Mouse (Mus musculus) adrenal gland, postnatal 4 days (tissue): Measurements from ENCODE around the gene Prpf8. TPM values are rescaled to one million over a fixed set of nuclear protein-coding genes. Genes with fewer than 3 reads are reported as not detected.
A peak's percentile ranks its signal among the peaks of the same experiment; 100 is the strongest.

Experiments
- DNase-seq, 2 experiments: peaks; one replicate each; pipeline ENCODE4 v3.0.0; 2021 to 2022; ENCODE audit warnings: low spot score in 2 of 2, mixed read lengths in 2 of 2
- total RNA-seq, 2 experiments: library from RNA; stranded (reverse); gene quantifications; 2 replicates each; pipeline ENCODE4 v1.2.3; 2021

Prpf8 gene
- total RNA-seq, 2 experiments from 2014 or later, result 142 to 156 TPM

DNA sequence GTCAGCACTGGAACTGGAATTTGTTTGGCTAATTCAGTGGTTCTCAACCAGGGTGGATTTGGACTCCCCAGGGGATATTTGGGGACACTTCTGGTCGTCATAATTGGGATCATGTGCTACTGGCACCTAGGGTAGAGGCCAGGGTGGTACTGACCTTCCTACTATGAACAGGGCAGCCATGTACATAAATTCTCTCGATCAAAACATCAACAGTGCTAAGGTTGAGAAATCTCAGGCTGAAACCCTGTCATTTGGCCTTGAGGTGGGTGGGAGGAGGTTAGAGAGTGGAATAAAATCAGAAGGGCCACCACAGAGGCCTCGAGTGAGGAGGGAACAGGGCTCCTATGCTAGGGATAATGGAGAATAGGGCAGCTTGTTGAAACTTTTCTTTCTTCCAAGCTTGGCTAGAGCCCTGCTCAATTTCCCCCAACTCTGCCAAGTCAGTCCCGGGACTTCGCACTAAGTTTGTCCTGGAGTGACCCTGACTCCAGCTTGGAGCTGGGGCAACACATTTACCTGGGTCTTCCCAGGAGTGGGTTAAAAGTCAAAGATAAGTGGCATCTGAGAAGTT is 27.4 kb upstream of the Prpf8 start:
- DNase-seq, result no peak

DNA sequence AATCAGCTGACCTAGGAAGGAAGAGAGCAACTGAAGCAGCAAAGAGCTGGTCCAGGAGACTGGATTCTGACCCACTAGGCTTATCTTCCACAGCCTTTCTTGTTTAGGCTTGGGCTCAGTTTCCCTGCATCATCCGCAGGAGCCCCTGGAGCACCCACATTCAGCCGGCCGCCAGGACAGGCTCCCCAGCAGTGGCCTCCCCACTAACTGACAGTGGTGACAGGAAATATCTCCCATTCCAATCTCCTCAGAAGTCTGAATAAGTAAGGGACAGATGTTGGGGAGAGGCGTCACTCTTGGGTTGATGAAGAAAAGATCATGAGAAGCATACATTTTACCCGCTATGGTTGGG is 26.9 kb upstream of the Prpf8 start:
- DNase-seq, result no peak

DNA sequence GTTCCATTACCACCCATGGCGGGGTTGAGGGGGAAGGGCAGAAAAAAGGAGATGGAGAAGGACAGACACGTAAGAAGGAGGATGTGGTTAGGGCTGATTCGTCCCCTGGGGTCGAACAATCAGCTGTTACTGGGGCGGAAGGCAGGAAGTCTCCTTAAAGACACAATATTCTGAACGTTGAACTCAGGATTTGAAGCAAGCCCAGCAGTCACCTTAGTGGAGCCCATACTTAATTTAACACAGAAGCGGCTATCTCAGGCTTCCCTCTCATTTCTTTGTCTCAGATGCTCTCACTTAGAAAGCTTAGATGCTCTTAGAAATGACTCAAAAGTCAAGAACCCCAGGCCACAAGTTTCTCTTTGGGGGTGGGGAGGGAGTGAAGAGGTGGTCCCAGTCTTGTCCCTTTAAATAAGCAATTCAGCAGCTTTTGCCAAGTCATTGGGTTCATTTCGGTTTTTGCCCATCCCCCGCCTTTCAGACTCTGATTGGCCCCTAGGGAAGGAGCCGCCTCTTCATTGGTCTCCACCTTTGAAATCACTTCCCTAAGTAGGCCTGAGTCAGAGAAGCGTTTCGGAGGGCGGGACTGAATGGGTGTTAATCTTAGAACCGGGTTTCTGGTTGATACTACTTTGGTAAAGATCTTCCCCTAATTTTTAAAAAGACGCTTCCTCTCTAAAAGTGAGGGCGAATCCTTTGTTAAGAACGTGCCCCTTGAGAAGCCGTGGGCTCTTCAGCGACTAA is 26.3 kb upstream of the Prpf8 start:
- peak in 1 of 2 experiments; percentile 80 for DNase-seq

DNA sequence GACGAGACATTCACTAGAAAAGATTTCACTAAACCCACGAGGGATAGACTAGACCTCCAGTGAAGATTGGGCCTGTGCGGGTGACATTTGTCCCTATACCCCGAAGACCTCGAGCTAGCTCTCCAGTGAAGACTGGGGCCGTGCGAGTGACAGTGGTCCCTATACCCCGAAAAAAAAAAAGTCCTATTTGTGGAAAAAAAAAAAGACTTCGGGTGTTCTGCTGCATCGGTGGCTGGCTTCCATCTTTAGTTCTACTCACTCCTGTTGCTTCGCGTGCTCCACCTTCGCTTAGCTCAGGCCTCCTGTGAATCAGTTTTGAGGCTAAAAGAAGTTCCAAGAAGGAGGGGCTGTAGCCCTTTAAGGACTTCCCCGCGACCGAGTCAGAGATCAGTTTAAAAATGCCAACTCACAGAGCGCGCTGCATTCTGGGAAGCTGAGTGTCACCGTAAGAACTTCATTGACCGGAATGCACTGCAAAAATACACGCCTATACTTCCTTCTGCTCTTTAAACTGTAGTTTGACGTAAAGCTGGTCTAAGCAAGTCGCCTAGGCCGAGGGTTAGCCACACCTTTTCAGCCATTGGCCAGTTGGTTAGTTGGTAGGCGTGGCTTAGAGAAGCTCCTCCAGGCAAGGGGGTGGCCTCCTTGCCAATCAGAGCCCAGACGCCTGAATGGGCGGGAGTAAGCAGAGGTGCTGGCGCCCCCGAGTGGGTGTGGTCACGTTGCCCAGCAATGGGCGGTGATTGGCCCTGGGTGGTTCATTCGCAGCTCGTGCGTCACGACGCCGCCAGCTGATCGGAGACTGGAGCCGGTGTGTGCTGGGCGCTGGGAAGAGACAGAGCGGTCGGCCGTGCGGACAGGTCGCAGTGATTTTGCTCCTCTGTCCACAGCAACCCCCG is 25.5 kb upstream of the Prpf8 start, which contains the start of gene Tlcd2:
Tlcd2 (plus strand) TSS at position 872 of the 899 bp plus-strand sequence.
- DNase-seq, result peak; percentile 91 to 98

DNA sequence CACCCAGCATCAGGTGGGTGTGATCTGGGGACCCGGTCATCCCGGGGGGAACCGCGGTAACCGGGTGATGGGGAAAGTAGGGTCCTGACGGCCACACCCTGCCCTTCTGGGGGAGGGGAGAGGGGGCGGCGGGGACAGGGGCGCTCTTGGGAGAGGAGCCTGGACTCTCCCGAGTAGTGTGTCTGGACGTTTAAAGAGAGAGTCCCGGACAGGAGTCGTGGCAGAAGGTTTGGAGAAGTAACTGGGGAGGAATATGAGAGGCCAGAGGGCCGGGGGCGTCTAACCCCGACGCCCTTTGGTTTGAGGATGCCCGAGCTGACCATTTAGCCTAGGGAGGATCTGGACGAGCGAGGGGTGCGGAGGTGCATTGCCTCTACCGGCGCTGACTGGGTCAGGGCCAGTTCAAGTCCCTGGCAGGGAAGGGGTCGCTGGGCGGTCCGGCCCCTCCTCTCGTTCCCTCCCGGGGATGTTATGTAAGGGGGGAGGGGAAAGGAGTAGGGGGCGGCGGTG is 24.8 kb upstream of the Prpf8 start:
- DNase-seq, result no peak

DNA sequence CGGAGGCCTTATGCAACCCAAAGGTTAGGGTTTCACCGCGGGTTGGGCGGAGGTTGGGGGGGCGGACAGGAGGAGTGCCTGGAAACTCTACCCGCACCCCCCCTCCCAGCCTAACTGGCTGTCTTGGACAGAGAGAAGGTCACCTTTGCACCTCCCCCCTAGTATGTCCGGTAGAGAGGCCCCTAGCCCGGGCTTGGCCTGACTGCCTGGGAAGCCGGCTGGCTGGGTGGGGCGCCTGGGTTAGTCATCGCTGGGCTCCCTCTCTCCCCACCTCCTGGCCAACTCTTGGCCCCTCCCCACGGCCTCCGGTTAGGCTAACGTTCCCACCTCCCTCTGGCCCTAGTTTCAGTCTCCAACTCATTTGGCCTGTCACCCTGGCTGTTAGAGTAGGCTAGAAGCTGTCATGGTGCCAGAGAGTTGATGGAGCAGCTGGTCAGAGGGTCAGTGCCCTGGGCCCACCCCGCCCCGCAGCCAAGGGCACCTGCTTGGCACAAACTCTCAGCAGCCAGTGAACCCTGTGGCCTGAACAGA is 24.3 kb upstream of the Prpf8 start:
- peak in 1 of 2 experiments; percentile 73 for DNase-seq

DNA sequence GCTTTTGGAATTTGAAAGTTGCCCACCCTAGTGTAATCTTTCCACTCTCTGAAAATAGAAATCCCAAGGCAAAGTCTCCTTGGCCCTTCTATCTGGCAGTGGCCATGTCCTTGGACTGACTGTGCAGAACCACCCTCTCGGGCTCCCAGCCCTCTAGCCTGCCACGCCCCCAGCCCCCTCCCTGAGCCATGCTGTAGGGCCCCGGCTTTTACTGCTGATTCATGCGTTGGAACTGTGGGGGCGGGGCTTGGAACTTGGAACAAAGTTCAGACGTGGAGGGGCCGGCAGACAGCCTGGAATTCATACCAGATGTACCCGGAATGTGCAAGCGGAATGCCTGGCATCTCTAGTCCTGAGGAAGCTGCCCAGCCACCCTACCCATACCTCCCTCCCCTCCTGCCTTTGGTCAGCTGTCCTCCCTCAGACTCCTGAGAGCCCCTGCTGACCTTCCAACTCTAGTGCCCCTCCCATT is 23.7 kb upstream of the Prpf8 start:
- peak; percentile 78 to 91 for DNase-seq

DNA sequence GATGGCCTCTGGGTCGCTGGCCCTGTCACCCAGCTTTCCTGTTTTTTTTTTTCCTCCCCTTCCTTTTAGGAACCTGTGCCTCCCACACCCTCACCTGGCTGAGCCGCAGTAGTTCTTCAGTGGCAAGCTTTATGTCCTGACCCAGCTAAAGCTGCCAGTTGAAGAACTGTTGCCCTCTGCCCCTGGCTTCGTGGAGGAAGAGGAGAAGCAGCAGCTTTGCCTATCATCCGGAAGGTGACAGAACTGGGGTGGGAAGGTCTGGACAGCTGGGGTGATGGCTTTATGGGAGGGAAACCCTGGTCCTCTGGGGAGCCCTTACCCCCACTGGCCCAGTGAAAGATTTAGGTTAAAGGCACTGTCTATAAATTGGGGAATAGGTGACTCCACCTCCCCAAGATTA is 23.0 kb upstream of the Prpf8 start:
- DNase-seq, result no peak

DNA sequence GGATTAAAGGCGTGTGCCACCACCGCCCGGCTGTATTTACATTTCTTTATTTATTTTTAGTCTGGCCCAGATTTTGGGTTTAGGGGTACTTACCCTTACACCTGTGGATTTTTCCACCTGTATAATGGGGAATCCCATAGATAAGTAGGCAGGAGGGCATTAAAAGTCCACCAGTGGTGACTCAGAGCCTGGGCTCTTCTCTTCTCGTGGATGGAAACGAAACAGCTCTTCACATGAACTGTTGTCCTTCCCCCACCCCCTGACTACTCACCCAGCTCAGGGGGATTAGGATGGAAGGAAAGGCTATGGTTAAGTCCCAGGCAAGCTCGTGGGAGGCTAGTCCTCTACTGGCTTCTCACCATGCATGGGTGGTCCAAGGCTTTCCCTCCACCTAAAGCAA is 22.2 kb upstream of the Prpf8 start:
- DNase-seq, result no peak

DNA sequence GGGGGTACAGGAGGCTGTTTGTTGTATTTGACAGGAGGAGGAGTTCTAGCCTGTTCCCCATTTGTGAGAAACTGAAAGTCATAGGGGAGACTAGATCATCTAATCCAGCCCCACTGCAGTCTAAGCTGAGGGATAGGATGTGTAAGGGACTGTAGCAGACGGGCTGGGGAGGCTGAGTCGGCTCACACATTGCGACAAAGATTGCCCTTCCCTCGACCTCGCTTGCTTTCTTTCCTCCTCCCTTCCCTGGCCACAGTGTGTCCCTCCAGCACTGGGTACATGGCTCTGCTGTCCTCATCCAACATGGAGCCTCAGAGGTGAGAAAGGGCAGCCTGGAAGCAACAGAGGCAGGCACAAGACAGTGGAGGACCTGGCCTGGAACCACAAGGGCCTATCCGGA is 21.6 kb upstream of the Prpf8 start:
- DNase-seq, result no peak

DNA sequence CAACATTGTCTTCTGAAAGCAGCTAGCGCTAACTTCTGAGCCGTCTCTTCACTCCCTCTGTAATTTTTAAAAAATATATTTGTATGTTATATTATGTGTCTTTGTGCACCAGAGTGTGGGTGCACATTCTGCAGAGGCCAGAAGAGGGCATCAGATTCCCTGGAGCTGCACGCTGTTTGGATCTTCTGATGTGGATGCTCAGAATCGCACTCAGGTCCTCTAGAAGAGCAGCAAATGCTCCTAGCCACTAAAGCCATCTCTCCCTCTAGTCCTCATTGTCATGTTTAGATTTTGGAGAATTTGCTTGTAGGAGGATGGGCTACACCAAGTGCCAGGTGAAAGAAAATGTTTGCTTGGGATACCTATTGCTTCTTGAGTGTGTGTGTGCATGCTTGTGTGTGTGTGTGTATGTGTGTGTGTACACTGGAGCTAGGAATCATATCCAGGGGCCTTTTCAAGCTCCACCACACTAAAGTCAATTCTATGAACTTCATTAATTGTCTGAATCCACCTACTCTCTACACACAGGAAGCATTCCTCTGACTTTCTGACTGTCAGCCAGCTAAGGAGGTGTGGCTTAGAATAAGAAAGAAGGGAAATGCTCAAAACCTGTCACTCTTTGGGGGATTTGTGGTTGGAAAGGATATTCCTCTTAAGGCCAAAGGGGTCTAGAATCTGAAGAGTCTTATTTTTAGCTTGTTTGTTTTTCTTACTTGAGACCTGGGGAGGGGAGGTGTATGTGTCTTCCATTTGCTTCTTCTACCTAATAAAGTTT is 19.7 kb upstream of the Prpf8 start:
- no peak for DNase-seq

DNA sequence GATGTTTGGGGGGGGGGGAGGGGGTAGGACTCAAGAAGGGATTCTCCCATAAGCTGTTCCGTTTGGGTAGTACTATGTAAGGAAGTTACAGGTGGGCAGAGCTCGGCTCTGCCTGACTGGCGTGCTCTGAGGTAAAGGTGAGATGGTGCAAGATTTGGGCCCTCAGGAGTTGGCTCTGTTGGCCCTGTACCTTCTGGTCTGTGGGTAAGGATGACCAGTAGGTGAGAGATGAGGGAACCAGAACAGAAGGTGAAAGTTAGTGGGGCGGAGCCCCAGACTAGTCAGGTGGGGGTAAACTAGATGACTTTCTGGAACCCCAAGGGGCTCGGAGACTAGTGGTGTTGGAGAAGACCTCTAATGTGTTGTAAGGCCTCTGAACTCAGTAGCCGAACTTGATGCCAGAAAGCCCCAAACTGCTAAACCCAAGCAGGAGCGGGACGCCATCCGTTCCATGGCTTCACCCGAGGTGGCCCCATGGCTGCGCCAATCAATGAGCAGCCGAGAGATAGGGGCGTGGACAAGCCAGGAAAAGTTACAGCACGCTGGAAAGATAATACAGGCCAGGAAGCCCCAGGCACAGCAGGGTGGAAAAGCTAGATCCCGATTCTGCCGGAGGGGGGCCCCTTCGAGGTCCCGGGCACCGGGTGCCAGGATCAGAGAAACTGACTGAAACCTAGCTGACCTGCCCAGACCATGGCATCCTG is 19.0 kb upstream of the Prpf8 start:
- DNase-seq, result peak in 1 of 2 experiments; percentile 58

DNA sequence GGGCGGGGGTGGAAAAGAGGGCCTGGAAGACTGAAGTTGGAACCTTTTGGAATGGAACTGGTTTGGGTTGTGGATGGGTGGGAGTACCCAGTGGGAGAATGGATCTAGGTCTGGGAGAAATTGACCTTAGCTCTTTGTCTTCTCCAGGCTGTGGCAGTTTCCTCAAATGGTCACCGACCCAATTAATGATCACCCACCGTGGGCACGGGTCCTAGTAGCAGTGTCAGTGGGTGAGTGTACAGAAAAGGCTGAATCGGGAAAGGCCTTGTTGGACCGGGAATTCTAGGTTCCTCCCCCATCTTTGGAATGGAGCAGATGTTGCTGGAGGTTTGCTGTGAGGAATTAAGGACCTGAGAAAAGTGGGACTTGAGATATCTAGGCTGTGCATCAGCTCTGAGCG is 18.2 kb upstream of the Prpf8 start:
- no peak for DNase-seq

DNA sequence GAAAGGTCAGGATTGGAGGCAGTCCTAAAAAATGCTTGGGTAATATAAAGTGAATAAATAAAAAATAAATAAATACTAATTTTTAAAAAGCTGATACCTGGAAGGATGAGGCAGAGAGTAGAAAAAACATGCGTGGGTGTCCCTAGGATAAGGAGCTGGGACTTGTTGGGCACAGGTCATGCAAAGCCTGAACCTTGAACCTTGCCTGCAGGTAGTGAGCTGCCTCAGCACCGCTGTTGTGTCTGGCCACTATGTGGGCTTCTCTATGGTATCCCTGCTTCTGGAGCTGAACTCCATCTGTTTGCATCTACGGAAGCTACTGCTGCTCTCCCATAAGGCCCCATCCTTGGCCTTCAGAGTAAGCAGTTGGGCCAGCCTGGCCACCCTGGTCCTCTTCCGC is 17.4 kb upstream of the Prpf8 start:
- DNase-seq, result no peak

DNA sequence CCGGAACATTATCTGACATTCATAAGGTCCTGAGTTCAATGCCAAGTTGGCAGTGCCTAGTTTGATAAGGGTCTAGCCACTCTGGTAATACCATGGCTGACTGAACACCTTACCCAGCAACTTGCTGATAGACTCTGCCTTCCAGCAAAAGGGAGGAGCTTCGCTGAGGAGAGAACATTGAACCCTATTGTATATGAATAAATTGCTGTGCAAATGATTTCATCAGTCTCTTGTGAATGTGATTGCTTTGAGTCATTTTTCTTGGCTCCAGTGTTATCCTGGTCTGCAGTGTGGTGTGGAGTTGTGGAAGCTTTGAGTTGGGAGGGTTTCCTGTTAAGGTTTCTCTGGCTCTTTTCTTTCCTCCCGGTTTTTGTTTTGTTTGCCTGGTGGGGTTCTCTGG is 15.9 kb upstream of the Prpf8 start:
- no peak for DNase-seq

DNA sequence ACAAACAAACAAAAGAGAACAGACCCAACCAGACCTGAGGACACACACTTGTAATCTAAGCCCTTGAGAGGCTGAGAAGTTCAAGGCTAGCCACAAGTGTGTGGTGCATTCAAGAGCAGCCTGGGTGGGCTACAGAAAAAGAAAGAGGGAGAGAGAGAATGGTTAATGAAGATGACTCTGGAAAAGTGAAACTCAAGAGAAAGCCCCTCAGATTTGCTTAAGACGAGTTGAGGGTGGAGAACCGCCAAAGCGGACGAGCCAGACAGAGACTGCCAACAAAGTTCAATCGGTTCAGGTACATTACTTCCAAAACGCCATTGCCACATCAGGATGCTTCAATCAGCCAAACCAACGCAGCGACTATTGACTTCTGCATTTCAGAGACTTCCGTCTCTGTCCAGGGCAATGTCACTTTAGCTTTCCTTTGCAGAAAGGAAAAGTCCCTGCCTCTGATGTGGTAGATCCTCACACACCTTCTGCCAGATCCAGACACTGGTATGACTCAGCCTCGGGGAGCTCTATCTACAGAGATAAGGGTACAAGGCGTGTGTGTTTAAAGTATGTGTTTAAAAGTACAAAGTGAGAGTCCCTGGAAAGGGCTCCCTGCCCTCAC is 14.0 kb upstream of the Prpf8 start:
- no peak for DNase-seq

DNA sequence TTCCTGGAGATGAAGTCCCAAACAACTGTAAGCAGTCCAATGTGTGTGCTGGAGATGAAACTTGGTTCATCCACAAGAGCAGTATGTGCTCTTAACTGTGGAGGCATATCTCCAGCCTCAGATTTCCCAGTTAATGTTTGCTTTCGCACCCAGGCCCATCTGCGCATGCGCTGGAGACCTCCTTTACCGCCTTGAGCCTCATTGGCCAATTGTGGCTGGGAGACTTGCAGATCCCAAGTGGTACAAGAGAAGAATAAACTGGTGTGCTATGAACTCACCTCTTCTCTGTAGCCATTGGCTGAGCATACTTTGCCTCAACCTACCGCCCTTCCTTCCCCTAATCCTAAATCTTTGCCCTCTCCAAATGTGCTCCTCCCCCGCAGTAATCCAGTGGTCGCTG is 13.2 kb upstream of the Prpf8 start:
- no peak for DNase-seq

DNA sequence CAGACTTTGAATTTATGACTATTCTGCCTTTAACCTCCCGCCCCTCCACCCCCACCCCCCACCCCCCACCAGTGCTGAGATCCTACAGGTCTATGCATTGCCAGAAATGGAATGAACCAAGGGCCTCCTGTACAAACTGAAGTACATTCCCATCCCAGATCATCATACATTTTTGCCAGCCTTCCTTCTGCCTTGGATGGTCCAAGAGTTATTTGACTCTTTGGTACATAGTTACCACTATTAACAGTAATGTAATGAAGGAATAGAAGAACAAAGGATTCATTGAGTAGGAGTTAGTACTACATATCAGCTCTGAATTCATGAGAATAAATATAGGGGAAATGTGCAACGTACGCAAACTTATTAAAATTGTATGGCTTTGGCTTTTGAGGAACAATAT is 424 bp upstream of the Prpf8 start:
- no peak for DNase-seq

DNA sequence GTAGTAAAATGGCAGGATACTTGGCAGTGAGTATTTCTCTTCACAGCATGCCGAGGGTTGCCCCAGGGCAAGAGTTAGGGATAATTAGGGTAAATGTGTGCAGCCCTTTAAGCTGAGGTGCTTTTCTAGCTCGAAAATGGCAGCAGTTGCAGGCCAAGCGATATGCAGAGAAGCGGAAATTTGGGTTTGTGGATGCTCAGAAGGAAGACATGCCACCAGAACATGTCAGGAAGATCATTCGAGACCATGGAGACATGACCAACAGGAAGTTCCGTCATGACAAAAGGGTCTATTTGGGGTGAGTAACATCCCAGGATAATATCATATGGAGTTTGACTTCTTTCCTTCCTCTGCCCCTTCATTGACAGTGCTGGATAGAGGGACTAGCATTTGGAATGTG is 880 bp downstream of the Prpf8 start:
- no peak for DNase-seq
